Mouse (Mus musculus): Measurements from ENCODE around the gene Psmd4. TPM values are rescaled to one million over a fixed set of nuclear protein-coding genes. Genes with fewer than 3 reads are reported as not detected.

The Psmd4 gene
- polyA plus RNA-seq, 1 experiment from 2014 or later, result 214 TPM

GRCm38 (mm10) chr3:95063741-95064140 lies 21.3 kb upstream of the Psmd4 start:
- DNase-seq (ENCODE audit: low spot score) (no peak), ATAC-seq (replicated peaks; ENCODE audit: low FRiP score, low read depth) (no peak)
- no peaks in the 10 kb centered on the region for H3K9me3 ChIP-seq (replicated peaks; ENCODE audit: low read length)
- H3K27ac ChIP-seq, result no peak overlapping the region
- no peak for TF ChIP-seq CTCF (IDR thresholded peaks at IDR 0.05; ENCODE audit: low read depth)
- no peaks in the 10 kb centered on the region for H3K27me3 ChIP-seq (ENCODE audit: insufficient read depth, low read length)
- H3K9ac ChIP-seq (ENCODE audit: low read depth, low read length), result no peak overlapping the region
- WGBS, result 95% methylated on average over 4 of the region's 4 CpGs
- H3K36me3 ChIP-seq (ENCODE audit: insufficient read depth, low read length), result peaks cover 76% of the 10 kb centered on the region
- H3K4me1 ChIP-seq (replicated peaks; ENCODE audit: insufficient read depth, low read length), result no peaks in the 10 kb centered on the region
- no peak overlapping the region for H3K4me3 ChIP-seq (replicated peaks; ENCODE audit: low read depth, low read length)
- H3K4me2 ChIP-seq (ENCODE audit: low read length), result no peak overlapping the region

GRCm38 (mm10) chr3:95058078-95058477 lies 15.7 kb upstream of the Psmd4 start:
- TF ChIP-seq CTCF (IDR thresholded peaks at IDR 0.05; ENCODE audit: low read depth), result no peak
- Histone ChIP-seq H3K36me3 (ENCODE audit: insufficient read depth, low read length) (peaks cover 31% of the 10 kb centered on the region), H3K4me3 (replicated peaks; ENCODE audit: low read depth, low read length) (no peak overlapping the region), H3K4me2 (ENCODE audit: low read length) (no peak overlapping the region), H3K4me1 (replicated peaks; ENCODE audit: insufficient read depth, low read length) (no peaks in the 10 kb centered on the region), H3K27ac (no peak overlapping the region), H3K27me3 (ENCODE audit: insufficient read depth, low read length) (no peaks in the 10 kb centered on the region), H3K9me3 (replicated peaks; ENCODE audit: low read length) (no peaks in the 10 kb centered on the region), H3K9ac (ENCODE audit: low read depth, low read length) (no peak overlapping the region)
- WGBS, result 75% methylated on average over 8 of the region's 8 CpGs
- no peak for DNase-seq (ENCODE audit: low spot score)
- ATAC-seq (replicated peaks; ENCODE audit: low FRiP score, low read depth), result no peak

GRCm38 (mm10) chr3:95056275-95056674 lies 13.9 kb upstream of the Psmd4 start:
- WGBS, result 79% methylated on average over 7 of the region's 7 CpGs
- H3K9me3 ChIP-seq (replicated peaks; ENCODE audit: low read length), result no peaks in the 10 kb centered on the region
- no peak overlapping the region for H3K4me3 ChIP-seq (replicated peaks; ENCODE audit: low read depth, low read length)
- TF ChIP-seq CTCF (IDR thresholded peaks at IDR 0.05; ENCODE audit: low read depth), result no peak
- no peak for ATAC-seq (replicated peaks; ENCODE audit: low FRiP score, low read depth)
- H3K27ac ChIP-seq, result no peak overlapping the region
- H3K9ac ChIP-seq (ENCODE audit: low read depth, low read length), result no peak overlapping the region
- no peak for DNase-seq (ENCODE audit: low spot score)
- no peaks in the 10 kb centered on the region for H3K27me3 ChIP-seq (ENCODE audit: insufficient read depth, low read length)
- H3K36me3 ChIP-seq (ENCODE audit: insufficient read depth, low read length), result peaks cover 16% of the 10 kb centered on the region; the same call in 1 of the 2 replicates
- H3K4me1 ChIP-seq (replicated peaks; ENCODE audit: insufficient read depth, low read length), result no peaks in the 10 kb centered on the region
- no peak overlapping the region for H3K4me2 ChIP-seq (ENCODE audit: low read length)

- ATAC-seq (replicated peaks; ENCODE audit: low FRiP score, low read depth) (no peak), DNase-seq (ENCODE audit: low spot score) (peak; percentile 16)
- H3K9ac ChIP-seq (ENCODE audit: low read depth, low read length), result no peak overlapping the region
- peak overlapping the region; percentile 50; the same call in 1 of the 2 replicates for H3K27ac ChIP-seq
- no peak overlapping the region for H3K4me3 ChIP-seq (replicated peaks; ENCODE audit: low read depth, low read length)
- H3K9me3 ChIP-seq (replicated peaks; ENCODE audit: low read length), result no peaks in the 10 kb centered on the region
- H3K27me3 ChIP-seq (ENCODE audit: insufficient read depth, low read length), result no peaks in the 10 kb centered on the region
- no peaks in the 10 kb centered on the region for H3K4me1 ChIP-seq (replicated peaks; ENCODE audit: insufficient read depth, low read length)
- peaks cover 2% of the 10 kb centered on the region; the same call in 1 of the 2 replicates for H3K36me3 ChIP-seq (ENCODE audit: insufficient read depth, low read length)
- no peak for TF ChIP-seq CTCF (IDR thresholded peaks at IDR 0.05; ENCODE audit: low read depth)
- no peak overlapping the region for H3K4me2 ChIP-seq (ENCODE audit: low read length)
- WGBS, result 44% methylated on average over 10 of the region's 10 CpGs
Observed at GRCm38 (mm10) chr3:95054481-95055260, 12.3 kb upstream of the Psmd4 start.

- Histone ChIP-seq H3K27ac (no peak overlapping the region), H3K4me1 (replicated peaks; ENCODE audit: insufficient read depth, low read length) (no peaks in the 10 kb centered on the region), H3K27me3 (ENCODE audit: insufficient read depth, low read length) (no peaks in the 10 kb centered on the region), H3K4me2 (ENCODE audit: low read length) (no peak overlapping the region), H3K9ac (ENCODE audit: low read depth, low read length) (no peak overlapping the region), H3K9me3 (replicated peaks; ENCODE audit: low read length) (no peaks in the 10 kb centered on the region), H3K4me3 (replicated peaks; ENCODE audit: low read depth, low read length) (no peak overlapping the region), H3K36me3 (ENCODE audit: insufficient read depth, low read length) (0 out of 2 replicates have a peak, but pooled peaks cover 2% of the 10 kb centered on the region)
- 50% methylated on average over 3 of the region's 3 CpGs for WGBS
- peak; percentile 80 for TF ChIP-seq CTCF (IDR thresholded peaks at IDR 0.05; ENCODE audit: low read depth)
- ATAC-seq (replicated peaks; ENCODE audit: low FRiP score, low read depth) (peak; percentile 59; the same call in 1 of the 2 replicates), DNase-seq (ENCODE audit: low spot score) (peak; percentile 88)
Observed at GRCm38 (mm10) chr3:95053701-95054100, 11.3 kb upstream of the Psmd4 start.

- Histone ChIP-seq H3K27ac (no peak overlapping the region), H3K4me1 (replicated peaks; ENCODE audit: insufficient read depth, low read length) (no peaks in the 10 kb centered on the region), H3K4me3 (replicated peaks; ENCODE audit: low read depth, low read length) (no peak overlapping the region), H3K9ac (ENCODE audit: low read depth, low read length) (no peak overlapping the region), H3K9me3 (replicated peaks; ENCODE audit: low read length) (no peaks in the 10 kb centered on the region), H3K4me2 (ENCODE audit: low read length) (no peak overlapping the region), H3K36me3 (ENCODE audit: insufficient read depth, low read length) (no peaks in the 10 kb centered on the region), H3K27me3 (ENCODE audit: insufficient read depth, low read length) (no peaks in the 10 kb centered on the region)
- ATAC-seq (replicated peaks; ENCODE audit: low FRiP score, low read depth), result no peak
- DNase-seq (ENCODE audit: low spot score), result peak; percentile 79
- TF ChIP-seq CTCF (IDR thresholded peaks at IDR 0.05; ENCODE audit: low read depth), result peak; percentile 82
- WGBS, result 50% methylated on average over 1 of the region's 1 CpGs
Observed at GRCm38 (mm10) chr3:95052959-95053358, 10.5 kb upstream of the Psmd4 start.

Measured in kidney, postnatal 0 days (tissue).